Mouse (Mus musculus): ENCODE results near the gene Enkd1. TPM values are rescaled to one million over a fixed set of nuclear protein-coding genes. Genes with fewer than 3 reads are reported as not detected.

Gene Enkd1
- polyA plus RNA-seq, 1 experiment from 2014 or later: 19.0 TPM

Other genes starting within 250 kb of the Enkd1 start
- gene Tppp3, start 236.7 kb downstream of the Enkd1 start, polyA plus RNA-seq (2014; fragmentation: Nextera tagmentation; extraction: Ambion mirVana): 49.2 and 57.0 TPM in 2 replicates
- gene Zdhhc1, start 211.3 kb downstream of the Enkd1 start, polyA plus RNA-seq (2014; fragmentation: Nextera tagmentation; extraction: Ambion mirVana): 15.5 and 22.0 TPM in 2 replicates
- gene Hsd11b2, start 189.5 kb downstream of the Enkd1 start, polyA plus RNA-seq (2014; fragmentation: Nextera tagmentation; extraction: Ambion mirVana): 1.1 and 1.8 TPM in 2 replicates
- 194 and 211 TPM in 2 replicates for gene Atp6v0d1, start 142.2 kb downstream of the Enkd1 start, polyA plus RNA-seq (2014; fragmentation: Nextera tagmentation; extraction: Ambion mirVana)
- 14.9 and 21.7 TPM in 2 replicates for gene Ripor1, start 103.0 kb downstream of the Enkd1 start, polyA plus RNA-seq (2014; fragmentation: Nextera tagmentation; extraction: Ambion mirVana)
- 100 and 108 TPM in 2 replicates for gene Ctcf, start 71.6 kb downstream of the Enkd1 start, polyA plus RNA-seq (2014; fragmentation: Nextera tagmentation; extraction: Ambion mirVana)
- gene Agrp, start 70.8 kb downstream of the Enkd1 start, polyA plus RNA-seq (2014; fragmentation: Nextera tagmentation; extraction: Ambion mirVana): 0.72 and 1.8 TPM in 2 replicates
- gene Carmil2, start 21.9 kb downstream of the Enkd1 start, polyA plus RNA-seq (2014; fragmentation: Nextera tagmentation; extraction: Ambion mirVana): 6.0 and 8.4 TPM in 2 replicates
- gene Acd, start 7.1 kb downstream of the Enkd1 start, polyA plus RNA-seq (2014; fragmentation: Nextera tagmentation; extraction: Ambion mirVana): 79.7 and 89.5 TPM in 2 replicates
- gene Pard6a, start 7.1 kb downstream of the Enkd1 start, polyA plus RNA-seq (2014; fragmentation: Nextera tagmentation; extraction: Ambion mirVana): 48.1 and 54.6 TPM in 2 replicates
- gene 4933405L10Rik, start 555 bp downstream of the Enkd1 start, polyA plus RNA-seq (2014; fragmentation: Nextera tagmentation; extraction: Ambion mirVana): 0.20 and 0.34 TPM in 2 replicates
- 62.9 and 70.6 TPM in 2 replicates for gene Gfod2, start 50.5 kb upstream of the Enkd1 start, polyA plus RNA-seq (2014; fragmentation: Nextera tagmentation; extraction: Ambion mirVana)
- gene Ranbp10, start 119.1 kb upstream of the Enkd1 start, polyA plus RNA-seq (2014; fragmentation: Nextera tagmentation; extraction: Ambion mirVana): 8.1 and 10.4 TPM in 2 replicates
- gene Tsnaxip1, start 119.5 kb upstream of the Enkd1 start, polyA plus RNA-seq (2014; fragmentation: Nextera tagmentation; extraction: Ambion mirVana): 0.83 TPM in 2 replicates
- 50.7 and 51.8 TPM in 2 replicates for gene Cenpt, start 145.1 kb upstream of the Enkd1 start, polyA plus RNA-seq (2014; fragmentation: Nextera tagmentation; extraction: Ambion mirVana)
- gene Thap11, start 146.9 kb upstream of the Enkd1 start, polyA plus RNA-seq (2014; fragmentation: Nextera tagmentation; extraction: Ambion mirVana): 51.7 and 60.8 TPM in 2 replicates
- gene Nutf2, start 152.4 kb upstream of the Enkd1 start, polyA plus RNA-seq (2014; fragmentation: Nextera tagmentation; extraction: Ambion mirVana): 224 and 283 TPM in 2 replicates
- 27.9 and 39.4 TPM in 2 replicates for gene Edc4, start 172.7 kb upstream of the Enkd1 start, polyA plus RNA-seq (2014; fragmentation: Nextera tagmentation; extraction: Ambion mirVana)
- 0.42 and 0.66 TPM in 2 replicates for gene Nrn1l, start 185.4 kb upstream of the Enkd1 start, polyA plus RNA-seq (2014; fragmentation: Nextera tagmentation; extraction: Ambion mirVana)
- gene Pskh1, start 192.2 kb upstream of the Enkd1 start, polyA plus RNA-seq (2014; fragmentation: Nextera tagmentation; extraction: Ambion mirVana): 8.2 and 8.5 TPM in 2 replicates
- 1.9 and 2.5 TPM in 2 replicates for gene Ctrl, start 225.7 kb upstream of the Enkd1 start, polyA plus RNA-seq (2014; fragmentation: Nextera tagmentation; extraction: Ambion mirVana)
- 48.2 and 57.8 TPM in 2 replicates for gene Psmb10, start 230.2 kb upstream of the Enkd1 start, polyA plus RNA-seq (2014; fragmentation: Nextera tagmentation; extraction: Ambion mirVana)
- gene Lcat, start 235.2 kb upstream of the Enkd1 start, polyA plus RNA-seq (2014; fragmentation: Nextera tagmentation; extraction: Ambion mirVana): 0.17 and 0.48 TPM in 2 replicates